Mouse (Mus musculus): ENCODE data around the gene Snrpd2.

GRCm38 (mm10) chr7:19197985-19198384 lies 48.5 kb downstream of the Snrpd2 start:
- TF ChIP-seq CTCF (IDR thresholded peaks at IDR 0.05; ENCODE audit: extremely low read depth, insufficient read depth, insufficient read length, insufficient replicate concordance) = peak; percentile 59; the same call in 1 of the 2 replicates
- no peak for TF ChIP-seq POLR2A (IDR thresholded peaks at IDR 0.05; ENCODE audit: low read depth, low read length)

Data from spleen, adult 2 months (tissue).